Mouse (Mus musculus): ENCODE results near the gene Fbp1.
"Not testable (repeated sequence)": the region's sequence is repeated elsewhere in the genome, so short reads cannot be mapped to it uniquely, and the experiment has no call there.

Fbp1 gene

DNA sequence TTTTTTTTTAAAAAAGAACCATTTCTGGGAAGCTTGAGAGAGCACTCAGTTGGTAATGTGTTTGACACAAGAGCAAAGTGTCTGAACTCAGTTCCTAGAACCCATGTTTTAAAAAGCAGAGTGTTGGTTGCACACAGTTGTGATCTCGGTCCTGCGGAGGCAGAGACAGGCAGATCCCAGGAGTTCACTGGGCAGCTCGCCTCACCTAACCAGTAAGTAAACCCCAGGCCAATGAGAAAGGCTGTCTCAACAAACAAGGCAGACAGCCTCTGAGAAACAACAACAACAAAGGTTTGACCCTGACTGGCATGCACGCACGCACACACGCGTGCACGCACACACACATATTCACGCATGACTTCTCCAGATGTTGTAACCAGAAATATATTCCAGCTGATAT, 4.2 kb downstream of the Fbp1 start:
- no peak for DNase-seq (ENCODE audit: low read depth, low spot score)

DNA sequence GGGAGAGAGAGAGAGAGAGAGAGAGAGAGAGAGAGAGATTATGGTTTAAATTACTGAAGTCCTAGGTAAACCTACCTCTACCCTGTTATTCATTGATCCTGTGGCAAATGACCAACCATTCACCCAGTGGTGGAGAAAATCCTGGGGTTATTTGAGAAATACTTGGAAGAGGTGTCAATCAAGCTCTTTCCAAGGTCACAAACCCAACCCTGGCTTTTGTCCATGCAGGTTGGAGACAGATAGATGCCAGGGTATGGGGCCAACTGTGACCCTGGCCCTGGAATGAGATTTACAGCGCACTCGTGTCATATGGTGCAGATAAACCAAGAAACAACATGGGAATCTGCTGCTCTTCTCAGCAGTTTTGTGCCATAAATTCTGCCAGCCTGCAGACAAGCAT, 4.6 kb downstream of the Fbp1 start:
- no peak for DNase-seq (ENCODE audit: low read depth, low spot score)

DNA sequence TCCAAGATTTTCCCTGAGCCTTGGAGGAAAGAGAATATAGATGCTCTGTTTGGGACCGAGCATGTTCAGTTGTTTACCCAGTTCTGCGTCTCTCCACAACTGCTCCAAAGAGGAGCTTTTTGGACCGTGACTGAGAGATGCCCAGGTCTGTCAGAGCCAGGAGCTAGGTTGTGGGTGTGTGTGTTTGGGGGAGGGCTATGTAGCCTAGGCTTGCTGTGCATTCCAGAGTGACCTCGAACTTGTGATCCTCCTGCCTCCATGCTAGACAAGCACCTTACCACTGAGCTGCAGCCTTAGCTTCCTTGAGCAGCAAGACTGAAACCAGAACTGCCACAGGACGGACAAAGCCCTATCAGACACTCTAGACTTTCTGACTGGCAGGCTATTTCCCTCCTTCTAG, 5.2 kb downstream of the Fbp1 start:
- DNase-seq (ENCODE audit: low read depth, low spot score), result no peak

DNA sequence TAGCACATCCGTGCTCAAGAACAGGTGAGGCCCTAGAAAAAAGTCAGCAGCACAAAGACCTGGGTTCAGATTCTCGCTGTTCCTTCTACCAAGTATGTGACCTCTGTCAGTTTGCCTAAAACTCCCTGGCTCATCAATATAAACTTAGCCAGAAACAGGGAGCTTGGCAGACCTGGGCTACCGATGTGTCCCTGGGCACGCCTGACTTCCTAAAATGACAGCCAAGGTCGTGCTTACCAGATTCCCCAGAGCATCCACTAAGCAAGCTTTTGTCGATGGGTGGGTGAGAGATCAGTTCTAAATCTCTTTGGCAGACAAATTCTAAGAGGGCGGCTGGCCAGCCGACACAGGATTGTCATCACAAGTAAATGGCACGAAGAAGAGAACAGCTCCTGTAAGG, 6.7 kb downstream of the Fbp1 start:
- DNase-seq (ENCODE audit: low read depth, low spot score), result no peak

DNA sequence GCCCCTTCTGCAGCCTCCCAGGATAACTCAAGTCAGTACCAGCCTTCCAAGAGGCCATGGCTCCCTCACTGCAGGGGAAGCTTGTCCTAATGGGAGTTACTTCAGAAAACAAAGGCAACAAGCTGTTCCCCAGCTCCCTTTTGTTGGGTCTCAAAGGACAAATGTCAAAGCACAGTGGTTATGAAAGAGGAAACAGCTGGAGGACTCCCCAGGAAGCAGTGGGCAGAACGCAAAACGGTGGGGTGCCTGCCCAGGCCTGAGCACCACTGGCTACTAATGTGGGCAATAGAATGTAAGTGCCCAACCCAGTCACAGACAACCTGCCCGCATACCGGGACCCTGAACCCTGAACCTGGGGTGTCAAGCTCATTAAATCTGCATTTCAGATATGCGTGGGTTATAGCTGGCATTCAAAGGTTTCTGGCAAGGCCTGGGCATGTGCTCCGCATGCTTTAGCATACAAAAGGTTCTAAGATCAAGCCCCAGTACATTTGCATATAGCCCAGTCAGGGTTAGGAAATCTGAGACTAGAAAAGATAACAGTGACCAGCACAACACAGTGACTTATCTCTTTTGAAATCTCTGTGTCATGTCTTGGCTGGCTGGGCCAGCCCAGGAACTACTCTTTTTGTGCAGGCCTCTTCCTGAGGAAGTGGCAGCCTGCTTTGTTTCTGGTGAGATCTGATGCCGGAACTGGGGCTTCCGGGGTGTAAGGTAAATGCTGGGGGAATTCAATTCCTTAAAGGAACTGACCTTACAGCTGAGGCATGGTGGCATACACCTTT, 8.1 kb downstream of the Fbp1 start:
- no peak for DNase-seq (ENCODE audit: low read depth, low spot score)

DNA sequence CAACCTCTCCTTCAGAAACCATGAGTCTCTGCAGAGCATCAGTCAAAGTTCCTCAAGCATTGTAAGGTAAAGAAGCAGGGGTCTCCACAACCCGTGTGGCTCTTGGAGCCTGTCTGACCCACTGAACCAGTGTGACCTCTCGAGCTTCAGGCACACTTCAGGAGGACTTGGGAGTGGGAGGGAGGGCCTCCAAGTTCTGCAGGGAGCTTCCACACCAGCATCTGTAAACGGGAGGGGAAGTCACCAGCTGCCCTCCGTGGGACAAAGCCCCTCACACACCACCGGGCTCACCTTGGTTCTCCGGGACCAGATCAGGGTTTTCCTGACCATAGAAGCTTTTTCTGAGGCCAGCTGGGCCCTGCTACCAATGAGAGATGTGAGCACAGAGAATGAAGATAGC, 8.7 kb downstream of the Fbp1 start:
- DNase-seq (ENCODE audit: low read depth, low spot score), result no peak

DNA sequence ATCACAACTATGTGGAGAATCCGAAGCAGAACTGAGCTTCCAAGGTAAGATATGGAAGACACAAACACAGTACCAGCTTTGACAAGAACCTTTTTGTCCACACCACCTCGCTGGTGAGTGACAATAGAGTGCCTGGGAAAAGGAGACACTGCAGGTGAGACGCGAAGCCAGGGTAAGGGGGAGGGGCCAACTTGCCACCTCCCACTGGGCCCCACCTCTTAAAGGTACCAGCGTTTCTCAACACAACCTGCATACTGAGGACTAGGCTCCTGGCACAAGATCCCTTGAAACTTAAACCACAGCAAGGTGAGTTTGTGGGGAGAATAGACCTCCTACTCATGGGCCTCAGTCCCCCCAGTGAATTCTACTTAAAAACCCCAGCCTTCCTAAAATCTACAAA, 10.8 kb downstream of the Fbp1 start:
- DNase-seq (ENCODE audit: low read depth, low spot score), result no peak

DNA sequence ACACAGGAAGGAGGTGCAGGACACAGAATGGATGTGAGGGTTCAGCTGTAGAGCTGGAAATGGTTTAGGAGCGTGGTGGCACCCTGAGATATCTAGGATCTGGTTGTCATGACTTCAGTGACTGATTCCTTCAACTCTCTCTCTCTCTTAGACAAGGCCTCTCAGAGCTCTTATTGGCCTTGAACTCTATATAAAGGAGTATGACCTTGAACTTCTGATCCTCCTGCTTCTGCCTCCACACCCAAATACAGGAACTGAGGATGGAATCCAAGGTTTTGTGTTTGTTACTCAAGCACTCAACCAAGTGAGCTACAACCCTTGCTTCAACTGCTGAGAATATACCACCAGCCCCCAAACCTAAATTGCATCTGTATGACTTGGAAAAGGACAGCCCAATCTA, 12.0 kb downstream of the Fbp1 start:
- DNase-seq (ENCODE audit: low read depth, low spot score), result no peak

DNA sequence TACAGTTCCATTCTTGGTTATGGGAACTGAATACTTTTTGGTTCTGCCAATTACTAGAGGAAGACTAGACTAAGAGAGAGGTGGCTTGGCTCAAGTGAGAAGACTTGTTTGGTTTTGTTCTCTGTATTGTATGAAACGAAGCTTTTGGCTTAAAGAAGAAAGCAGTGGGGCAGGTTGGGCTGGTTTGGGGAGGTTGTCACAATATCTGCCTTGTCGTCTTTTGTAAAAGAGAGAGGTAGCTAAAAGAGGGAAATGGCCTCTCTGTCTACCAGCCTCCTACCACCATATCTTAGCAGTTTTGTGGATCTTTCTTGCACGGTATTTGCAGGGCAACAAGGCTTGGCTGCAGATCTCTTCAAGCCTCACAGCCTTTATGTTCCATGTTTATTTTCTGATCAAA, 15.8 kb downstream of the Fbp1 start:
- no peak for DNase-seq (ENCODE audit: low read depth, low spot score)

DNA sequence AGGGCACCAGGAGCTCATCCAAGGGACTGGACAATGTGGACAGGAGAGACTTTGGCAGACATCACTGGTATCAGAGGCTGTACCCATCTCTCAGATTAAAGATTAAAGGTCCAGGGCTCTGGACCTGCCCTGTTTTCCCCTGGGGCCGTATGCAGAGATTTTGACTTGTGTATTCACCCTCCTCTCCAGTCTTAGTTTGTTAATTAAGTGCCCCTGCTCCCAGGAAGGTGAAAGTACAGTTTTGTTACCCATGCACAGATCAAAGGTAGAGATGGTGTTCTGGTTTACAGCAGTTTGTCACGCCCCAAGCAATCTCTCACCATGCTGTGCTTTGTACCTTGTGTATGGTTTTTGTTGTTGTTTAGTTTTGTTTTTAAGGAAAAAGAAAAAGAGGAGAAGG, 17.5 kb downstream of the Fbp1 start:
- DNase-seq (ENCODE audit: low read depth, low spot score), result no peak

DNA sequence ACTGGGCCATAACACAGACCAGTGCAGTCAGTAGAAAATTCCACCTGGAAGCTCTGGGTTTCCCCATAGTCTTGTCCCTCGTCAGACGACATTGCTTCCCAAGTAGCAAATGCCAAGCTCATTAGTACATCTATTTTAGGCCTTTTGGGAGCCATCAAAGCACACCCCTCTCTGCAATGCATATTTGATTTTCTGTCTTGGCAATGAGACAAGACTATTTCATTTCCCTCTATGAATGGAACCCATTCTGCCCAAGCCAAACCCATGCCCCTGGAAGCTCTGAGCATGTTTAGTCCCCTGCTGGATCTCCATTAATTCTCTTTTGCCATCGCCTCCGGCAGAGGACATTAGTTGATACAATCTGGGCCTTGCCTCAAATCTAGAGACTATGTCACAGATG, 21.3 kb downstream of the Fbp1 start:
- no peak for DNase-seq (ENCODE audit: low read depth, low spot score)

DNA sequence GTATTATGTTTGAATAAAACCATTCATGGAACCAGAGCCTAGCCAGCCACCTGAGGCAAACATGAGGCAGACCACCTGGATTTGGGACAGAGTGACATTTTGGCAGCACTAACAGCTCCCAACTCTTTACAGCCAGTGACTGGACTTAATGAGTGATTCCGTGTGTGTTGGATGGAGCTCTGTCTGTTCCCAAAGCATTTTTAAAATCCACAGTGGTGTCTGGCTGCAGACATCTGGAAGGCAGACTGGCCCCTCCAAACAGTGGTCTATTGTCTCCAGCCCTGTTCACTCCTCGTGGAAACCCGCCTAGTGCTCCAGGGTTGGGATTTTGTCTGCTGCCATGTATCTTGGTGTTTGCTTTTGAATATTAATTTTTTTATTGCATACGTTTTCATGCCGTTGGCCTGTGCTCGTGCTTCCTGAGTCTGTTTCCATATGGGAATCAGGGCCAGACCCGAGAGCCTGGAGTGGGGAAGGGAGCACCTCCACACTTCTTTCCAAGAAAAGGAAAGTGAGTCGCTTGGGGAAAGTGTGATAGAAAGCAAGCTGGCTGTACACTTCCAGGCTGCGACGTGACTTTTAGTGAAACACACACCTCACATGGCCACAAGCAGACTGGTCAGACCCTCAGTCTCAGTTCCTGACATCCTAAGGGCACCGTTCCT, 22.3 kb downstream of the Fbp1 start:
- DNase-seq (ENCODE audit: low read depth, low spot score), result no peak

DNA sequence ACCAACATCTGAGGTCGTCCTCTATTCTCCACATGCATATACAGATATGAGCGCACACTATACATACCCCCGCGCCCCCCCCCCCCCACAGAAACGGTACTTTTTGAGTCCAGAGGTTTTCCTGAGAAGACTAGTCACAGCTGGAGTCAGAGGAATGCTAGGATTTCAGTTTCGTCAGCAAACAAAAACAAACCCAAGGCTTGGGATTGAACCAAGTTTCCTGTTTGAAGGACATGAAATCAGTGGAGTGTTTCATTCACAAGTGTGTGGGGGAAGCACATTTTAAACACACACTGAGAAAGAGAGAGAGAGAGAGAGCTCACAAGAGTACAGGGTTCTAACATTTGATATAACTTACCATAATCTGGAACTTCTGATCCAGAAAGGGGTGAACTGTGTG, 24.3 kb downstream of the Fbp1 start:
- no peak for DNase-seq (ENCODE audit: low read depth, low spot score)

DNA sequence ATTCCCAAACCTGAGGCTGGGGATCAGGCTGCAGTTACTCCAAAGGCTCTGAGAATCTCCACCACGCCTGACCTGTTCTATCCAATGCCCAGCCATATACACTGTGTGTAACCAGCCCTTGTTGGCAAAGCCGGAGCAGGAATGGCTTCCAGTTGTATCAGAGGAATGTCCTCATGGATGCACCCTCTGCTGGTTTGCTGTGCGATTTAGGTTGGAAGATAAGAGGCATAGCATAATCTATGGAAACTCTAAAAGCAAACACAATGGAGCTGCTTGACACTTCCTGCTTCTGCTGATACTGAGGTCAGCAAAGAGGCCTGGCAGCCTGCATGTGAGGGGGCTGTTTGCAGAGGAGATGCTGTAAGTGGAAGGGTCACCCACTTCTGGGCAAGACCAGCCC, 25.2 kb downstream of the Fbp1 start:
- DNase-seq (ENCODE audit: low read depth, low spot score), result no peak

DNA sequence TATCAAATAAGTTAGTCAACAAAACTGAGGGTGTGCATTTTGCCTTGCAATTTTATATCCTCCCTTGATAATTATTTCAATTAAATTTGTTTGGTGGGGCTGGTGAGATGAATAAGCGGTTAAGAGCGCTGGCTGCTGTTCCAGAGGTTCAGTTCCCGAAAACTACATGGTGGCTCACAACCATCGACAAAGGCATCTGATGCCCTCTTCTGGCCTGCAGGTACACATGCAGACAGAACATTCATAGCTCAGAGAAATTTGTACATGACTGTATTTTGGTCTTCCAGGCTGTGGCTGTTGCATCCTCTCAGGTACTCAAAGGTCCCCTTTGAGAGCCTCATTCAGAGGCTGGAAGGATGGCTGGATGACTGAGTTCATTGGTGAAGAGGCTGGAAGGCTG, 28.0 kb downstream of the Fbp1 start:
- no peak for DNase-seq (ENCODE audit: low read depth, low spot score)

DNA sequence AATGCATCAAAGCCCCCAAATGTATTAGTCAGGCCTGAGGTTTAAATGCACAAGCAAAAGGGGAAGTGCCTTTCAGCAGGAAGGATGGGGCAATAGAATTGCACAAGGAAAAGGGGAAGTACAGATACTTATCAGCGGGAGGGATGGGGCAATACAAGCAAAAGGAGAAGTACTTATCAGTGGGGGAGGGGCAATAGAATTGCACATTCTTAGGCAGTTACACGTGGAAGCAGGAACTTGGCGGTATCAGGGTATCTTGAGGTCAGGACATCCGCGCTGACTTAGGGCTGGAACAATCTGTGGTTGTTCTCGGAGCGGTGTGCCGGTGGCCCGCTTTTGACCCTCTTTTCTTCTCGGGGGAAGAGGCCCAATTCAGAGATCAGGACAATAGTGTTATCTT, 28.8 kb downstream of the Fbp1 start:
- not testable (repeated sequence) for DNase-seq (ENCODE audit: low read depth, low spot score)

DNA sequence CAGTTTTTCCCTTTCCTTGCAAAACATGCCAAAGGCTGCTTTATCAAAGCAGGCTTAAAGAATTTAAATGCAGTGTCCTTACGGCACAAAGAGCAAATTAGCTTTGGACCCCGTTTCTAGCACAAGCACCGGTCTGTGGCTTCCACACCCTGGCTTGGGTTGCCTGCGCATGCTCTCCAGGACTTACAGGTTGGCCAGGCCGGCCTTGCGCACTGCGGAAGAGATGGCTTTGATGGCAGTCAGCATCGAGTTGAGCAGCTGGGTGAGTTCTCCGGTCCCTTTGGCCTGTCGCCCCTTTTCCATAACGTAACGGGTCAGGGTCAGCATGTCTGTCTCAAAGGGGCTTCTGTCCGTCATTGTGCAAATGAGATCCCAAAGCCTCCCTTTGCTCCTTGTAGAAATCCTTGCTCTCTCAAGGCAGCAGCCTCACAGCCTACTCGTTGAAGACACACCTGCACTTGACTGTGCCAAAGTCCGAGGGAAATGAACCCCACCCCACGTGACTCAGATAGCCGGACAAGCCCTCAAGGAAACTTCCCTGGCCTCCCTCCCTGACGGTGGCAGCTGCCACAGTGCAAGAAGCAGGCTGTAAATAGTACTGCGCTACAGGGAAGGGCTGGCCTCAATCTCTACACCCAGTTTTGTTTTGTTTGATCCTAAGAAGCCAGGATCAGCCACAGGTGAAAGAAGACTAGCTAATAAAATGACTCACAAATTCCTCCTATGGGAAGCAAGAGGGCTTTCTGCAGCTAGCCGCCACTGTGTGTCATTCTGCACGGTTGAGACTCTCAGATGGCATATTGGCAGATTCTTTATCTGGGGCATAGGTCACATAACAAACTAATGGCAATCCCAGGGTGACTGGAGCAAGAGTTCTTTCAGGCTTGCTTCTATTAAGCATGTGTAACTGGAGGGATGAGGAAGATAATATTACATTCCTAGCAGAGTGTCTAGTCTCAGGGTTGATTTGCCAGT, 29.9 kb downstream of the Fbp1 start, which contains the start of gene Fbp2:
Fbp2 (minus strand) TSS at position 482 of the 975 bp plus-strand sequence.
- peak; percentile 78 for DNase-seq (ENCODE audit: low read depth, low spot score)

DNA sequence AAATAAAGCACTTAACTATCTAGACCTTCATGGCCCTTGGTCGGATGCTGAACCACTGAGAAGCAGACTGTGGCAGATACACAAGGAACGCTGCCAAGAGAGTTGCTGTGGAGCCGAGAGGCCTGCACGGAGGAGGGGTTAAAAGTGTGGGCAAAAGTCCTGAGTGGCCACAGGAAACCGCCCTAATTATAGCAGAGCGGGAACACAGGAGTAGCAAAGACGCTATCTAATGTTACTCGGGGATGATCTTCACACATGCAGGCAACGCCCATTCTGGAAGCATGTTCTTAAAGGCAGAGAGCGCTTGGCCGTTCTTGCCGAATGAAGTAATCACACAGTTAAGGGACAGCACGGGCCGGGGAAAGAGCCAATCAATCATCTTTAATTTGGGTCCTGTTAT, 31.2 kb downstream of the Fbp1 start:
- DNase-seq (ENCODE audit: low read depth, low spot score), result peak; percentile 77

DNA sequence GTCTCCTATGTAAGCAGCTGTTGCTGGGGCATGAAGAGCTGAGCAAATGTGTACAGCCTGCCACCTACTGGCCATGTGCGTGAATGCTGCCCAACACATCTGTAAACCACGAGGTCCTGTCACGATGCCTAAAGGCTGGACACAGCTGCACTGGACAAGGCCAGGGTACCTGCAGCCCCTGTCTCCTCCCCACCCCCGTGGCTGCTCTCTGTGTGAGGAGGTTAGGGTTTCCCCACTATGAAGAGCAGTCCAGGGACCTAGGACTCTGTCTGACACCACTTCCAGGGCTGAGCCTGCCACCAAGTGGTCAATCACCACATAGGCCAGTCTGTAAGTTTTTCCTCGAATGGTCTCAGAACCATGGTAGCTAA, 31.8 kb downstream of the Fbp1 start:
- DNase-seq (ENCODE audit: low read depth, low spot score), result peak; percentile 78

DNA sequence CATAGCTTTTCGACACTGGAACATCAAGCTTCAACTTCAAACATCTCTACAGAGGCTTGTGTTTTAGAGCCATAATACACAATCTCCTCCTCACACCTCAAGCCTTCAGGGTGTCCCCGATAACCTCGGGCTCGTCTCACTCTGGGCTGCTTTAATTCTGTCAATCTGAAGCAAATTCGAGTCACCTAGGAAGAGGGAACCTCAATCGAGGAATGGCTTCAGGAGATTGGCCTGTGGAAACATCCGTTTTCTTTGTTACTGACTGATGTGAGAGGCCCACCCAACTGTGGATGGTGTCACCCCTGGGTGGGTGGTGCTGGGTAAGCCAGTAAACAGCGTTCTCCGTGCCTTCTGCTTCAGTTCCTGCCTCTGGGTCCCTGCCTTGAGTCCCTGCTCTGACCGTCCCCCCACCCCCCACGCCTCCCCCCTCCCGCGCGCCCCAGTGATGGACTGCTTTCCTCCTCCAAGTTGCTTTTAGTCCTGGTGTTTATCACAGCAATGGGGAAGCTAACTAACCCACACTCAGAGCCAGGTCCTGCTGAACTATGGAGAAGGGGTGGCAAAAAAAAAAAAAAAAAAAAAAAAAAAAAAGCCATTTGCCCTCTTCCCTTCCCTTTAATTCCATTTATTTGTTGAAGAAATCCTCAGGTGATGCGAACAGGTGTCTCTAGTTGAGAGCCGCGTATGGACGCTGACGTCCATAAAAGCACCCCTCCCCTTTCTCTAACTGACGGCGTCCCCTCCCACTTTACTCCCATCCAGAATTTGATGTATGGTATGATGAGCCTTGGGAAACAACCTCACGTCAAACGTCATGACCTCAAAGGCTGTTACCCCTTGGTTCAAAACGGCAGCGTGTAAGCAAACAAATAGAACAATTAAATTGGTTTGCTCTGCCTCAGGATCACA, 32.4 kb downstream of the Fbp1 start:
- DNase-seq (ENCODE audit: low read depth, low spot score), result no peak

DNA sequence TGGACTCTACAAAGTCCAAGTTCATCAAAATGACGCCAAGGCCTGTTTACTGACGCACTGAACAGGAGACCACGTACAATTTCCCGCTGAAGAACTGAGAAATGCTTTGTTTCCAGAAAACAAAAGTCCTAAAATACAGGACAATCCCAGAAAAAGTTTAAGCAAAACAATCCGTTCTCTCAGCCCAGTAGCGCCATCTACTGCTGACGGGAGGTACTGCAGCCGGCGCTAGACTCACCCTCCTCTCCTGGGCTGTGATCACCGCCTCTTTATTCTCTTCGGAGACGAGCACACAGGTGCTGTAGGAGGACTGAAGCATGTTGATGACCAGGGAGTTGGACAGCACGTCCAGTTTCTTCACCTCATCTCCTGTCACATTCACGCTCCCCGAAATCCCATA, 33.4 kb downstream of the Fbp1 start:
- DNase-seq (ENCODE audit: low read depth, low spot score), result no peak
